Mouse (Mus musculus): Measurements from ENCODE around the gene Sh3d21.

Gene Sh3d21

GRCm38 (mm10) chr4:126105131-126105783 is 58.0 kb downstream of the Sh3d21 start:
- DNase-seq = peak; percentile 82

- peak; percentile 96 for DNase-seq
Observed at GRCm38 (mm10) chr4:126104261-126105075, 58.8 kb downstream of the Sh3d21 start.

- peak; percentile 100 for DNase-seq
Observed at GRCm38 (mm10) chr4:126103590-126104068, 59.7 kb downstream of the Sh3d21 start, which contains the start of gene Stk40. Gene Stk40, plus strand, starts transcription at chr4:126103957.

- peak; percentile 99 for DNase-seq
Observed at GRCm38 (mm10) chr4:126103057-126103581, 60.2 kb downstream of the Sh3d21 start.

- peak; percentile 97 for DNase-seq
Observed at GRCm38 (mm10) chr4:126102061-126102841, 61.0 kb downstream of the Sh3d21 start.

- peak; percentile 79 for DNase-seq
Observed at GRCm38 (mm10) chr4:126100764-126101163, 62.5 kb downstream of the Sh3d21 start.

Measured in heart, adult 11 months (tissue).